Mouse (Mus musculus) megakaryocyte progenitor cell, adult 5-6 weeks (primary cell): ENCODE measurements around the gene Cd3g. TPM values are rescaled to one million over a fixed set of nuclear protein-coding genes. Genes with fewer than 3 reads are reported as not detected.

Experiments used
- ATAC-seq: replicated peaks from 2 replicates; pipeline ENCODE4 v1.8.0; 2016; ENCODE audit warnings: mild to moderate bottlenecking, moderate TSS enrichment, inconsistent platforms; ENCODE audit not compliant: poor library complexity
- total RNA-seq, 2 experiments: library from RNA; stranded (forward) in 1 of 2; stranded (reverse) in 1 of 2; fragments of 157-497, 149-512 nt in 1 of 2; fragments of 200-1000 nt in 1 of 2; gene quantifications; 2 replicates each; pipeline versions ENCODE4 v1.2.3 to v1.2.4; 2015 to 2017

Cd3g gene
- total RNA-seq (2015) (not detected in 2 replicates), total RNA-seq (2017) (0.30 and 3.1 TPM in 2 replicates)

DNA sequence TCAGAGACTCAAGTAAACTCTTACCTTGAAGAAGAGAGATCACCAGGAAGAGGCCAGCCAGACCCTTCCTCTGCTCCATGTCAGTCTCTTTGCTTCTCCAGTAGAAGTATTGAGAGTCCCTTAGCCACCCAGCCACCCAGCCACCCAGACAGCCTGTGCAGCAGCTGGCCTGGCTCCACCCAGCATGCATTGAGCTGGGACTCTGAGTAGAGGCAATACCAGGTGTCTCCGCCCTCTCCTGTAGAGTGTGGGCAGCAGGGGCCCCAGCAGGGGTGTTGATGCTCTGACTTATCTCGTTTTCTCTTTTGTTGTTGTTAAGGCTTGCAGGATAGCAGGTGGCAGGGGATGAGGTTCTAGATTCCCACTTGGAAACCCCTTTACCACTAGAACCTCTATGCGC, at the start of gene Cd3g:
Cd3g (minus strand) TSS at position 190 of the 400 bp plus-strand sequence.
- 0 out of 2 replicates have a peak, but pooled peaks have one; percentile 29 for ATAC-seq

DNA sequence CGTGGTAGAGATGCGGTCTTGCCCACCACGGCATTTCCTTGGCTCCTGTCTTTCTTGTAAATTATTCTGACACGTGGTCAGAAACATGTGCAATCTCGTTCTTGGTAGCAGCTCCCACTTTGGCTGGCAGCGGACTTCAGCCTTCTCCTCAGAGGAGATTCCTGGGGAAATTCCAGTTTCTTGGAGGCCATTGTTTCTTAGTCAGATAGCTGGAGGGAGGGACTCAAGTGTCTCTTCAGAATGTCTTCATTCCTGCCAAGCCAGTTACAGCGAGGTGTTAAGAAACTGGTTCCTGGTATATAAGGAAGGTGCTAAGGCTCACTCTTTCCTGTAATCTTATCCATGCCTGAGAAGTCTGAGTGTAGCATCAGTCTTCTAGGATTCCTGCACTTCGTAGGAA, 47.1 kb upstream of the Cd3g start:
- ATAC-seq = no peak

GRCm38 (mm10) chr9:45024187-45024586, 44.0 kb upstream of the Cd3g start:
- ATAC-seq = no peak

DNA sequence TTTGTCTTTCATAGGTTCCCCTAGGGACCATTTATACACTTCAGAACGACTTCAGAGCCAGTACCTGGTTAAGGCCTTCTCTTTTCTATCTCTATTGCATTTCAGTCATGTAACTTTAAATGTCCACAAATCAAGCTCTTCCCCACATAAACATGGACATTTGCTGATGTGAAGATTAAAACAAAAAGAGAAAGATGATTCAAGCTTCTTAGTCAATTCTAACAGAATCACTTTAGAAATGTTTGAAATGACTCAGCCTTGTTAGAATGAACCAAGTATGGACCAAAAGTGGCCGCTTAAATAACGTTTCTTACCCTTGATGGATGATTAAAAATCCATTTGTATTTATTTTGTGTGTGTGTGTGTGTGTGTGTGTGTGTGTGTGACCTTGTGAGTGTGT, 43.4 kb upstream of the Cd3g start:
- no peak for ATAC-seq

GRCm38 (mm10) chr9:45022800-45023199, 42.6 kb upstream of the Cd3g start:
- peak; percentile 70 for ATAC-seq

- ATAC-seq = no peak
Measured at GRCm38 (mm10) chr9:45018031-45018430, 37.8 kb upstream of the Cd3g start.

DNA sequence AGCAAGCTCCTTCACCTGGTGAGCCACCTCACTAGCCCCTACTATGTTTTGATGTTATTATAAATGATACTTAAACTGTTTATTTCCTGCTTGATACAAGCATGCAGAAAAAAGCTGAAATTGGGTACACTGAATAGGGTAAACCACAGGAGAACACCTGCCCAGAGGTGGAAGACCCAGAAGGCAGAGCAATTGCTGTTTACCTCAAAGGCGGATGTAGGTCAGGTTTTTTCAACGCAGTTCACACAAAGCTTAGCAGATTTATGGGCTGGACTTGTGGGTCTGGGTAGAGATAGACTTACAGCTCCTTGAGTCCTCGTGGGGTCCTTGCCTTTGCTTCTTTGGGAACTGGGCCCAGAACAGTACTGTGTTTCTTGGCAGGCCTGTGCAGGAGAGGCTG, 35.6 kb upstream of the Cd3g start:
- ATAC-seq = no peak

DNA sequence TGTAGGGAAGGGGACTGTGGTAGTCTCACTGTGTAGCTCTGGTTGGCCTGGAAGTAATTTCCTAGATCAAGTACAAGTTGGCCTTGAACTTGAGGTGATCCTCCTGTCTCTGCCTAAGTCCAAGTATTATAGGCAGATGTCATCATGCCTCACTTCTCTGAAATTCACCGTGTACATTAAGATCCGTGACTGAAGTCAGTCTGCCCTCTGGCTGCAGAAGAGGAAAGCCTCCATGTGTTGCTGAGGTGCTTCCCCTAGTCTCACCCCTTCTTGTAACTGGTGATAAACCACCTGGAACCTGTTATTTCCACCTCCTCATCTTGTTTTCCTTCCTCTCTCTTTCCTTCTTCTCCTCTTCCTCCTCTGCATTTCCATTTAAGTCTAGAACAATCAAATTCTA, 34.6 kb upstream of the Cd3g start:
- no peak for ATAC-seq

- no peak for ATAC-seq
Measured at GRCm38 (mm10) chr9:45011291-45011690, 31.1 kb upstream of the Cd3g start.

DNA sequence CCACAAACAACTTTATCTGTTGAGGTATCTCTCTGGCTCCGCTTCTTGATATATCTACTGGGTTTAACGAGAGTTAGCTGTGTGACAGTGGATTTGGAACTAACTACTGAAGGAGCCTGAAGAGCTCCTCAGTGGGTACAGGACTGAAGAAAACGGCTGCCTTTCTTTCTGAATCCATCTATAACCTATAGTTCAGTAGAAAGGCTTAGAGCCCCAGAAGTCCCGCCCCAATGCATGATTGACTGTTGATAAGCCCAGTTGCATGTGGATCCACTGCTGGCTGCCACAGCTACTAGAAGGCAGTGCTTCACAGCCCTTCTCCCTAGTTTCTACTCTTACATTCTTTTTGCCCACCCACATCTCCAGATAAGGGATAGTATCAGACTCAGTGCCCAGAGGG, 30.2 kb upstream of the Cd3g start:
- ATAC-seq = no peak

GRCm38 (mm10) chr9:45009180-45010078, 29.2 kb upstream of the Cd3g start, which contains the start of gene Cd3e:
TSS of gene Cd3e (minus strand) at chr9:45009627.
- ATAC-seq = no peak

DNA sequence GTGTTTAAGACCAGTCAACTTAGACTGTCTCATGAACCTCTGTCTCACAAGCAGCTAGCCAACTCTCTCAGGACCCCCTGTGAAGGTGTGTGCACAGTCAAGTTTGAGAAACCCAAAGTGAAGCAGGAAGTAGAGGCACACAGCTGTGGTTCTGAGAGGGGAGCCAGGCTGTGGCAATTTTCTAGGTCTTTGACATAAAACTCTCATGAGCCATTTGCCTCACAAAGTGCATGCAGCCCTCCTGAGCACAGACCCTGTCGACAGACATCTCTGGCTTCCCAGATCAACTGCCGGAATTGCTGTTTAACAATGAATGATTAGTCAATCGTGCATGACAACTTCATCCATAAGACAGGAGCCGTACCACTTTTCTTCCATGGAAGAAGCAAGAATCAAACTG, 28.1 kb upstream of the Cd3g start:
- ATAC-seq = no peak

DNA sequence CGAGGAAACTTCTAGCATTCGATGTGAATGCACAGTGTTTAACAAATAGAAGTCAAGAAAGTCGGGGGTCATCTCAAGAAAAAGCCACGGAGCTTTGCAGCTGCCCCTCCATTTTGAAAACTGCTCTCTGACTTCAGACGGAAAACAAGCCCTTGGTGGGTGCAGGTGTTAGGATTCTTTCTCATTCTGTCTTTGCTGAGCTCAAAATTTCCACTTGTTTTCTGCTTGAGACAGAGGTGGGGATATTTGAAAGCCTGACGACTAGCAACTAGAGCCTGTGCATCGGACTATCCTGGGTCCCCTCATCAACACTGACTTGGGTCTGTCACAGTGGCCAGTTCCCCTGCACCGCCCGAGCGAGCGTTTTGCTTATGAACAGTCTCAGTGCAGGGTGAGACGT, 27.2 kb upstream of the Cd3g start:
- ATAC-seq = no peak

- no peak for ATAC-seq
Measured at GRCm38 (mm10) chr9:45000249-45000648, 20.0 kb upstream of the Cd3g start.

DNA sequence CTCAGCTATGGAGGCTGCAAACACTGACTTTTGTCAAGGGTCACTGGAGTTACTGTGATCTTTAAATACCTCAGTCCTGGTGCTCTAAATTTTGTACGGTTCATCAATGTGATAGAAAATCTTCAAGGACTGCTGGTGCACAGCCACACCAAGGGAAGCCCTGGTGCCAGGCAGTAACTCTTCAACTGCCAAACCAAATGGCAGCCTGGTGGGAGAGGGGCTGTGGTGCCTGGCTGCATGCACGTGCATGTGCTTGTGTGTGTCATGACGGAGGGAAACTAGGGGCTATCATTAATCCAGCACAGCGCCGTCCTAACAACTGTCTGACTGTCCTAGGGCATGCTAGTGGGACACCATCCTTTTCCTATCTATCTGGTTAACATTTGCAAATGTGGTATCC, 19.5 kb upstream of the Cd3g start:
- no peak for ATAC-seq

GRCm38 (mm10) chr9:44999171-44999570, 18.9 kb upstream of the Cd3g start:
- no peak for ATAC-seq

DNA sequence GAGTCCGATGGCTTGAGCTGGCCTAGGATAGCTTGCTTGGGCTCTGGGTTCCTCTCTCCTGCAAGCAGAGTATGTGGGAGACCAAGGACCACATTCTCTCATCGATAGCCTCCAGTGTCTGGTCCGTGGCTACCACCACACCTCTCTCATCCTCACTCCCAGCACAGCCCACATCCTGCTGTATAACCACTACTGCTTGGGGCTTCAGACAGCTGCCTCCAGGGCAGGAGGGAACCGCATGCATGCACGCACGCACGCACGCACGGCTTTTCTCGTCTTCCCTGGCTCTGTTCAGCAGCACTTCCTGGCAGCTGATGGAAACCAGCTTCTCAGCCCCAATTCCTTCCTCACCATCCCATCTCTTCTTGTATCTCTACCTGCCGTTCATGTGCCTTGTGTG, 17.9 kb upstream of the Cd3g start:
- no peak for ATAC-seq

- ATAC-seq = no peak
Measured at GRCm38 (mm10) chr9:44996590-44996989, 16.4 kb upstream of the Cd3g start.

GRCm38 (mm10) chr9:44994962-44995361, 14.7 kb upstream of the Cd3g start:
- no peak for ATAC-seq

DNA sequence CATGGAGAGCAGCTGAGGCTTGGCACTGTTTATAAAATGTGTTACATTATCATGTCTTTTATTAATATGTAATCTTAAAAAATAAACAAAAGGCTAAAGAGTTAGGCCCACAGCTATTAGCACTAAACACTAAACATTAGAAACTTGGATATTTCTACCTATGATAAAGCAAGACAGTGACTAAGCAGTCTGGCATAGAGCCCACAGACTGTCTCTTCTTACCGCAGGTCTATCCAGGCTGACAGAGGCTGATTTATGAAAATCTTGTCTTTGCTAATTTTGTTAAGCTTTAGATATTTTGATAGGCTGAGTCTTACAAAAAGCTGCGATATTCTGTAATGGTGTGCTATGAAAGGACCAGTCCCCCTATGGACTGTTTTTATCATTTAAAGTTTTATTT, 13.0 kb upstream of the Cd3g start:
- peak; percentile 17; the same call in 1 of the 2 replicates for ATAC-seq

GRCm38 (mm10) chr9:44992271-44992670, 12.0 kb upstream of the Cd3g start:
- ATAC-seq = no peak

DNA sequence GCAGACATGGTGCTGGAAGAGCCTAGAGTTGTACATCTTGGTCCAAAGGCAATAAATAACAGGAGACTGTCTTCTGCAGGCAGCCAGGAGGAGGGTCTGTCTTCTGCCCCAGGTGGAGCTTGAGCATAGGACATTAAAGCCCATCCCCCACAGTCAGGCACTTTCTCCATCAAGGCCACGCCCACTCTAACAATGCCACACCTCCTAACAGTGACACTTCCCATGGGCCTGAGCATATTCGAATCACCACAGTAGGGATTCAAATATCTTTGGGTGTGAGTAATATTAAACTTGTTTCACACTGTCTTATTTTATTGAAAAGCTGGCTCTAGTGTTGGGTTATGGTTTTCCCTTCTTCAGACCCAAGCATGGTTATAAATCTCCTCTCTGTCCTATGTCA, 11.6 kb upstream of the Cd3g start:
- ATAC-seq = no peak

- ATAC-seq = peak; percentile 54
Measured at GRCm38 (mm10) chr9:44986976-44987375, 6.7 kb upstream of the Cd3g start.
